Mouse (Mus musculus): ENCODE results near the gene Psmb3.

DNA sequence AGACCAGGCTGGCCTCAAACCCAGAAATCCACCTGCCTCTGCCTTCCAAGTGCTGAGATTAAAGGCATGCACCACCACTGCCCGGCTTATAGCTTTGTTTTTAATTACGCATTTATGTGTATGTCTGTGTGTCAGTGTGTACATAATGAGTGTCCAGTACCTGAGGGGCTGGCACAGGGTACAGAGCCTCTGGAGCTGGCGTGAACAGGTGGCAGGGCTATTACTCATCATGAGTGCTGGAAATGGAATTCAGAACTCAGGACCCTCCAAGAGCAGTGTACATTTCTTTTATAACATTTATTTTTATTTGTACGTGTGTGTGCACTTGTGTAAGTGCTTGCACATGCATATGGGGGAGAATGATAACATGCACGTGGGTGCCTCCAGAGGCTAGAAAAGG lies 33.4 kb downstream of the Psmb3 start:
- TF ChIP-seq CTCF (IDR thresholded peaks at IDR 0.05; ENCODE audit: extremely low read depth, insufficient read depth, insufficient read length, insufficient replicate concordance) (no peak), POLR2A (IDR thresholded peaks at IDR 0.05; ENCODE audit: low read depth, low read length) (no peak)
